Mouse (Mus musculus) adipose tissue, adult 10 weeks (tissue): ENCODE data around the gene Polr2m. TPM values are rescaled to one million over a fixed set of nuclear protein-coding genes. Genes with fewer than 3 reads are reported as not detected.

ENCODE experiments used
- polyA plus RNA-seq: library from polyadenylated mRNA; stranded (reverse); fragments of 350-450 nt; fragmentation: Illumina TruSeq; extraction: RNeasy Lipid Tissue Mini Kit (QIAGEN cat#74804); gene quantifications from one replicate; pipeline ENCODE4 v1.2.3, GENCODE M21; 2014; ENCODE audit warnings: low read depth, low replicate concordance

The Polr2m gene
- polyA plus RNA-seq, result 121 TPM

DNA sequence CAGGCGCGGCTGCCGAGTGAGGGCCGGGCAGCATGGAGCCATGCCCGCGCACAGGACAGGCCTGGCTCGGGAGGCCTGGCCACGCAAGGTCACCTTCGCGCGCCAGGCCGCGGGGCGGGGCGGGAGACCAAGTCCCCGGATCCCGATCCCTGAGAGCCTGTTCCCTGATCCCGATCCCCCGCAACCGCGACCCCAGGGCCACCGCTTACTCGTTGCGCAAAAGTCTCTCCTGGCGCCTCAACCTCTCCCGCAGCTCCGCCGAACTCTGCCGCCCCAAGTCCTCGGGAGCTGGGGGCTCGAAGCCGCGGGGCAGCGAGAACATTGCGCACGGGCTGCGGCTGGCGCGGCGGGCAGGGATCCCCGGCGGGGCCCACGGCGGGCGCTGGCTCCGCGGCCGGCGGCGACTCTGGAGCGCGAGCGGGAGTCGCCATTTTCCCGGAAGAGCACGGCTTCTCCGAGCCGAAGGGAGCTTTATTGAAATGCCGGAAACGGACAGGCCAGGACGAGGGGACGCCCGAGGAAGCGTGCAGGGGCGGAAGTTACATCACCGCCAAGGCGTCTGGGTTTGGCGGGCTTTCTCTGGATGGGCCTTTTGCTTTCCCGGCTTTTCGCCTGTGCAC lies at the start of gene Polr2m:
Polr2m (minus strand) TSS at position 461 of the 620 bp plus-strand sequence.

Other genes with a start within 250 kb of the Polr2m start
- gene Myzap, start 106.4 kb upstream of the Polr2m start, polyA plus RNA-seq, result 30.6 TPM